Mouse (Mus musculus) erythroblast, embryonic 14.5 days (primary cell): Measurements from ENCODE around the gene Ccdc157.

Experiments used
- GATA1 ChIP-seq: IDR thresholded peaks from 2 replicates; pipeline ENCODE4 v1.6.1; 2012; ENCODE audit warnings: low read length, inconsistent platforms, mixed read lengths
- TAL1 ChIP-seq: IDR thresholded peaks from 3 replicates; pipeline ENCODE4 v1.6.1; 2012; ENCODE audit warnings: low read length, inconsistent platforms, mixed read lengths

DNA sequence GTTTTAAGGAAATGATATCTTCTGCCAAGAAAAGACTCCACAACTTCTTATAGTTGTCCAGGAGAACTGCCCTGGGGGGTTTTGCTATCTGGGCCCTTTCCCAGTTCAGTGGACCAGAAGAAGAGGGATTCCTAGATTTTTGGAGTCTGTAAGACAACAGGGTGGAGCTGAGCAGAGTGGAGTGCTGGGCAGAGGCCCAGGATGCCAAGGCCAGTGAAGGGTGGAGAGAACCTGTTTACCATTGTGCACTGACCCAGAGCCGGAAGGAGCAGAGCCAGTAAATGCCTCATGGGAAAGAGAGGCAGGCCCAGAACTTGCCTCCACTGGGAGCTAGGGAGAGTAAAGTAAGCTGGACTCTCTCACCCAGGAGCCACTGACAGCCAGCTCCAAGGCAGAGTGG lies 37.6 kb upstream of the Ccdc157 start:
- TF ChIP-seq GATA1 (no peak), TAL1 (no peak)
